Mouse (Mus musculus) layer of hippocampus, adult 18-20 months (tissue): ENCODE data around the gene Alb. TPM values are rescaled to one million over a fixed set of nuclear protein-coding genes. Genes with fewer than 3 reads are reported as not detected.

ENCODE experiments used
- DNase-seq, 2 experiments: peaks; one replicate each; pipeline ENCODE4 v3.0.0; 2022; ENCODE audit warnings: low spot score in 2 of 2
- long read RNA-seq: library from polyadenylated mRNA; stranded (forward); transcript quantifications from one replicate; pipeline ENCODE4 v2.0.0, GENCODE M21; 2021
- total RNA-seq, 2 experiments: library from RNA; stranded (reverse); gene quantifications; 2 replicates each; pipeline ENCODE4 v1.2.3; 2021

Gene Alb
- not detected for total RNA-seq
- long read RNA-seq: 0 reads

DNA sequence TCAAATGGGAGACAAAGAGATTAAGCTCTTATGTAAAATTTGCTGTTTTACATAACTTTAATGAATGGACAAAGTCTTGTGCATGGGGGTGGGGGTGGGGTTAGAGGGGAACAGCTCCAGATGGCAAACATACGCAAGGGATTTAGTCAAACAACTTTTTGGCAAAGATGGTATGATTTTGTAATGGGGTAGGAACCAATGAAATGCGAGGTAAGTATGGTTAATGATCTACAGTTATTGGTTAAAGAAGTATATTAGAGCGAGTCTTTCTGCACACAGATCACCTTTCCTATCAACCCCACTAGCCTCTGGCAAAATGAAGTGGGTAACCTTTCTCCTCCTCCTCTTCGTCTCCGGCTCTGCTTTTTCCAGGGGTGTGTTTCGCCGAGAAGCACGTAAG is at the start of gene Alb:
Gene Alb, plus strand, starts transcription at position 279 of the 400 bp plus-strand sequence.
- no peak for DNase-seq

DNA sequence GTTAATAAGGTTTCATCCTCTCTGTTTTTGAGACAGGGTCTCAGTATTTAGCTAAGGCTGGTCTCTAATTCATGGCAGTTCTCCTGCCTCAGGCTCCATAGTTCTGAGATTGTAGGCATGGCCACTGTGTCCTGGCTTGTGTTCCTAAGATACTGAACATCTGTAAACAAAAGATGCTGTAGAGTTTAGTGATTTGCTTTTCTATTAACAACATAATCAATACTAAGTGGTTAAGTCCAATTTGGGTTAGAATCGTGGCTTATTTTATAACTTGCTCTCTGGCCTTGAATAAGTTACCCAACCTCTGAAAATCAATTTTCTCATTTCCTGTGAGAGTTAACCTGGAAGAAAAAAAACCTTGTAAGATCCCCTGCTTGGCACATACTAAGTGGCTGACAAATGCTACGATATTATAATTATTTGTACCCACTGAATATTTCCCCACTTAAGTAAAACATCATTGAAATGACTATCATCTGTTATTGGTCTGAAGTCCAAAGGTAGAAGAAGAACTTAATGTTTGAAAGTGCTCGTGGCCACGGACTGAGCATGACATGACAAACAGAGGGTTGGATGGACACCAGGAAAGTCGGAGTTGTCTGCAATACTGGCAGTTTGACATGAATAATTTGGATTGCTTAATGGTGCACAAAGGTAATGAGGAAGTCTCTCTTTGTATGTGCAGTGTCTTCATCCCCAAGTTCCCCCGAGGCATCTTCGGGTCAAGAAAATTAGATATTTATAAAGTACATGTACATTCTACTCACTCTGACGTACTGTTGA is 46.4 kb upstream of the Alb start:
- DNase-seq: no peak

DNA sequence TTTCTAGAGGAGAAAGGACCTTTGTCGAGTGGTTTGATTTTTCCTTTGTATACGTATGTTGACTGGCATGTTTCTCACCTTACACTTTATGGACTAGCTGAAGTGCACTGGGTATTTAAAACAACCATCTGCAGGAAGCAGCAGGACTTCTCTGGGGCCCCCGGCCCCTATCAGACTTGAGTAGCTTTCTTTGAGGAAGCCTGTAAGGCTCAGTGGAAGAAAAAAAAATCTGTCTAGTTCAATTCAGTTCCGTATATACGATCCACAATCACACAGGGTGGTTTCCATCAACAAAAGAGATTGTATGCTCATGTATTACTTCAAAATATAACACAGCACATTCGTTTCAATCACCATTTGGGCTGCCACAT is 45.8 kb upstream of the Alb start:
- DNase-seq: no peak

DNA sequence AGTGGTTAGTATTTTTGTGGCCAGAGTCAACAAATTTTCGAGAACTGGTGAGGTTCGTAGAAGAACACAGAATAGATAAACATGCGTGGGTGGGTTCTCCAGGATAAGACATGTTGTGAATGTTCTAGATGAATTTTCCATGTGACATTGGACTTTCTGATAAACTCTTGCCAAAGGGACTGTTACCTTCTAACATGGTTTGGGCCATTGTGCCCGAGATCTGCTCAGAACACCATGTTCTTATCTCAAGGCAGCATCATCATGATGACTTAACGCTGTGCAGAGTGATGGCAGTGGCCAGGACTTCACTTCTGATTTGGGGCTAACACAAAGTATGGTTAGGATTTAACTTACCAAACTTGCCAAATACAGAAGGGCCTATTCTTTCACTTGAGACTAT is 36.1 kb upstream of the Alb start:
- no peak for DNase-seq

DNA sequence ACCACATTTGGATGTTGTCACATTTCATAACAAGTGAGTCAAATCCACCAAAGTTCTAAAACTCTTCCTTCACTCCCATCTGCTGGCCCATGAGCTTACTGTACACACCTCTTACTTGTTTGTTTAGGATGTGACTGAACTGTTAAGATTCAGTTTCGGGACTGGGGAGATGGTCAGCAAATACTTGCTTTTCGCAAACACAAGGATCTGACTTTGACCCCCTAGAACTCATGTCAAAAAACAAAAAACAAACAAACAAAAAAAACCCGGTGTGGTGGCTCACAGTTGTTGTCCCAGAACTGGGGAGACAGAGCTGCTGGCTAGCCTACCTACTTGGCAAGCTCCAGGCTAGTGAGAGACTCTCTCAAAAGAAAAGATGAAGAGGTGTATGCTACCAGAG is 35.5 kb upstream of the Alb start:
- DNase-seq: no peak

DNA sequence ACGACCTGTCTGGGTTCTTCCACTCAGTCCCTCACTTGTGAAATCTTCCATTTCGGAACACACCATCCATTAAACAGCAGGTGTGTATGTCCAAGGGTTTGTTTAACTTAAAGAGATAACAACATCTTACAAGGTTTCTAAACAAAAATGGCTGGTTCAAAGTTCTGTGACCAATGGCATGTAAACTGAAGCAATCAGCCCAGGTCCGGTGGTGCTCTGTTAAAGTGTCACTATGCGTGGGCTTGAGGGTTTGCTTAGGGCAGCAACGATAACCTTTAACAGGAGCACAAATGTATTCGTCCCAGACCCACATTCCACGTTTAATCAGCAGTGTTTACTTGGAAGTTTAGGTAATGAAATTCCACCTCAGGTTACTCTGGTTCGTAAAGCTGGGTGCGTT is 29.6 kb upstream of the Alb start:
- DNase-seq: no peak

DNA sequence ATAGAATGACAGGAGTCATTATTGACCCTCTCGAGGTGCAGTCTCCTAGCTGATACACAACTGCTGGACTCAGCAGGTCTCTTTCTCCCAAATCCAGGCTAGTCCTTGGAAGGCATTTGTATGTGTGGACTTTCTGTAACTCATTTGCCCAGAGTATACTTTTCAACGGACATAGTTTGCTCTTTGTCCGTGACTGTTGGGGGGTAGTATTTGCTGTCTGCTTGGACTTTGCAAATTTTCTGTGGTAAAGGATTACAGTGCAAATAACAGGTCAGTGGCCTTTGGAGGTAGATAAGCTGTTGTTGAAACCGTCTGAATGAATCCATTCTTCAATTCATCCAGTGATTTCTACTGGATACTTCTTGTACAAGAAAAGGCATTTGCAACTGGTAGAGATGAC is 21.5 kb upstream of the Alb start:
- no peak for DNase-seq

DNA sequence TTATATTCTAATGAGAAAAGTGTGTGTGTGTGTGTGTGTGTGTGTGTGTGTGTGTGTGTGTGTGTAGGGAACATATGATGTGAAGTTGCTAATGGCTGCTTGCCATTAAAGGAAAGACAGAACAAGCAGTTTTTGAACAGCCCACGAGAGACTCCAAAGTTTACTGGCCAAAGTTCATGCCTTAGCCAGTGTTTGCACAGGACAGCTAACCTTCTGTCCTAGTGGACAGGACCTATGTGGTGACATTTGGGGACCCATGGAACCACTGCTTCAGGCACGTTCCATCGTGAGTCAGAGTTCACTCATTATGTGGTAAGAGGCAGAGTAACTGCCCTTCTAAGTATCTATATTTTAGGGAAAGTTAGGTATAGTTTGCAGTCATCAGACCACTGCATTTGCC is 13.1 kb upstream of the Alb start:
- no peak for DNase-seq

DNA sequence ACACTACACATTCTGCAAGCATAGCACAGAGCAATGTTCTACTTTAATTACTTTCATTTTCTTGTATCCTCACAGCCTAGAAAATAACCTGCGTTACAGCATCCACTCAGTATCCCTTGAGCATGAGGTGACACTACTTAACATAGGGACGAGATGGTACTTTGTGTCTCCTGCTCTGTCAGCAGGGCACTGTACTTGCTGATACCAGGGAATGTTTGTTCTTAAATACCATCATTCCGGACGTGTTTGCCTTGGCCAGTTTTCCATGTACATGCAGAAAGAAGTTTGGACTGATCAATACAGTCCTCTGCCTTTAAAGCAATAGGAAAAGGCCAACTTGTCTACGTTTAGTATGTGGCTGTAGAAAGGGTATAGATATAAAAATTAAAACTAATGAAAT is 10.7 kb upstream of the Alb start:
- no peak for DNase-seq

DNA sequence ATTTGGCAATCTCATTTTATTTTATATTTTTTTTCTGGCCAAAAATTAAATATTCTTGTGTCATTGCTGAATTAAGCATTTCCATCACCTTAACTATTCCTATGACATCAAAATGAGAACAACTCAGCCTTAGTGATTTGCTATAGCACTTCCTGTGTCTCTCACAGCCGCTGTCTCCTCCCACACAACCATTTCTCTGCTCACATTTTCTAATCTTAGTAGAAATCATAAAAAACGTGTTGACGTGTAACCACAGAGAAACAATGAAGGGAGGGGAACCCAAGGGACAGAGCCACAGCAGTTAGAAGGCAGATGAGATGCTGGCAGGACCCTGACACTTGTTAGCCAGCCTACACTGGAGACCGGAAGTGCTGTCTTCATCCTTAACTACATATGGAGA is 8.0 kb upstream of the Alb start:
- DNase-seq: peak in 1 of 2 experiments; percentile 3

DNA sequence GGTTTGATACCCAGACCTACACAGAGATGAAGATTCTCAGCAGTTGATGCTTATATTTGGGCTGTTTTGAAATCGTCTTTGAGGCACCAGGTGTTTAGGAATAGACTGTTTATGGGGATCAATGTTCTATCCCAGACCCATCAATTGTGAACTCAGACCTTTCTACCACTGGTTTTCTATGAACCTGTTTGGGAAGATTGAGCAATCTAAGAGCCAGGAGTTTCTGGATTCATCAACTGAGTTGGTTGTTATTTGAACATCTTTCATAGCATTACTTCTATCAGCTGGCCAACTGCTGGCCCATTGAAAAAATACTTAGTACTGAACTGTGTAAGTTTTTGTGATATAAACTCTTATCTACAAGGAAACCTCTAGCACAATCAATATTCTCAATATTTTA is 3.5 kb upstream of the Alb start:
- DNase-seq: no peak

DNA sequence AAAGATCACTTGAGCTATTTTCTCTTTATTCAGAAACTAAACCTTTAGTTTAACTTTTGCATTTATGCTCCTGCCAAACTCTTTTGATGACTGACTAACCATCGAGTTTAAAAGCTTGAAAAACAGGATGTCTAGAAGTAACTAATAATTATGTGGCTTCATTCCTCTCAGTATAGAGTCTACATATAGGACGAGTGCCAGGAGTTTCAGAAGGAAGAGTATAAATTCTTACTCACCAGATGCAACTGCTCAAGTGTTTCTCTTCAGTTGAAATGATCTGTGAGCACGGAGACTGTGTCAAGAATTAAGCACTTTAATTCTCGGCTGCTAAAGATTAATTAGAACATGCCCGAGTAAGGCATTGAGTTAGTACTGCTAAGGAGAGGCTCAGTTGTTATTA is 2.0 kb upstream of the Alb start:
- no peak for DNase-seq

DNA sequence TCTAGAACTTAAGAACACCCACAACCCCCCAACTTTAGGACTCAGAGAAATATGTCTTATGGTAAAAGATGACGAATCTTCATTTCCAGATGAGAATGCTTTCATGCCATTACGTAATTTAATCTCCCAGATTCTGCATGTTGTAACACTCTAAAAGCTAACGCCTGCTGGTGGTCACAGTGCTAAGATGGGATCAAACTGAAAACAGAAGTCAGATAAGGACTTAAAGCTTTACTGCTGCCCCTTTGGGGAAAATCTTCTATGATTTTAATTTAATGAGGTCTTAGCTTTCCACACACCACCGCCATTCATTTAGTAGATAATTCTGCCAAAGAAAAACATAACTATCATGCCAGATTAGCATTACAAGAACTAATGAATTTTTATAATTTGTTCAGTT is 6.1 kb downstream of the Alb start:
- DNase-seq: no peak

DNA sequence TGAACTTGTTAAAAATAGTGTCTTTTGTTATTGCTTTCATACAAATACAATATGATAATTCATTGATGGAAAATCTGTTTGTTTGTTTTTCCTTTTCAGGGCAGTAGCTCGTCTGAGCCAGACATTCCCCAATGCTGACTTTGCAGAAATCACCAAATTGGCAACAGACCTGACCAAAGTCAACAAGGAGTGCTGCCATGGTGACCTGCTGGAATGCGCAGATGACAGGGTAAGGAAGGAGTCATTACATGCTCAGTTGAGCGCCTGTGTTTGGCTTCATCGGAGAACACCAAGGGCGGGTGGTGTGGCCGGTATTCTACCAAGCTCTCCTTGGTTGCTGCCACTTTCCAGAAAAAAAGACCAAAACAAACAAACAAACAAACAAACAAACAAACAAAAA is 6.5 kb downstream of the Alb start:
- no peak for DNase-seq

DNA sequence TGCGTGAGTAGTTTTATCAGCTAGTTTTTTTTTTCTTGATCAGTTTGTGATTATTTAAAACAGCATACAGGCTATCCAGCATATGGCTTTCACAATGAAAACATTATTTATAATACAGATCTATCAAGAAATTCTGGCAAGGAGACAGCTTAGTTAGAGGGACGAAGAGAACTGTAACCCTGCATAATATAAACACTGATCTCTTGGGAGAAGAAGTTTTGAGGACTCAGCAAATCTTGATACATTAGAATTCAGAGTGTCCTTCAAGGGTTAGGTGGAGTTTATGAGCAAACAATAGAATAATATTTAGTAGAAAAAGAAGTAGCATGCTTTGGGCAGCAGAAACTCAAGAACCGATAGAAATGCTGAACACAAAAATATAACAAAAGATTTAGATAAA is 10.1 kb downstream of the Alb start:
- no peak for DNase-seq

DNA sequence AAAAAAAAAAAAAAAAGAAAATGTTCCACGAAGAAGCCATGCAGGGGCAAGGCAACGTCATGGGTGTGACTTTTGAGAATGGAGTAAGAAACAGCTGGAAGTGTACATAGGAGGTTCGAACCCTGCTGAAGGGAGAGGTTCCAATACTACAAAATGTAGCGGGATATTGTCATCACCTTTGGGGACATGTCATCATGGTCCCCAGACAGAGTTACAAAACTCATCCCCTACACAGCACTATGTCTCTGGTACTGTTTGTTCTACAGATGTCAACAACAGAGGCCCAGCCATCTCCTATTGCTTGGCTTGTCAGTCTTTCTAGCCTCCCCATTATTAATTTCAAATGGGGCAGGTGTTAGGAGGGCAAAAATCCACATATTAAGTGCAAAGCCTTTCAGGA is 13.2 kb downstream of the Alb start:
- DNase-seq: no peak

DNA sequence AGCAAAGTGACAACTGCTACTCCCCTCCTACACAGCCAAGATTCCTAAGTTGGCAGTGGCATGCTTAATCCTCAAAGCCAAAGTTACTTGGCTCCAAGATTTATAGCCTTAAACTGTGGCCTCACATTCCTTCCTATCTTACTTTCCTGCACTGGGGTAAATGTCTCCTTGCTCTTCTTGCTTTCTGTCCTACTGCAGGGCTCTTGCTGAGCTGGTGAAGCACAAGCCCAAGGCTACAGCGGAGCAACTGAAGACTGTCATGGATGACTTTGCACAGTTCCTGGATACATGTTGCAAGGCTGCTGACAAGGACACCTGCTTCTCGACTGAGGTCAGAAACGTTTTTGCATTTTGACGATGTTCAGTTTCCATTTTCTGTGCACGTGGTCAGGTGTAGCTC is 13.7 kb downstream of the Alb start:
- no peak for DNase-seq

DNA sequence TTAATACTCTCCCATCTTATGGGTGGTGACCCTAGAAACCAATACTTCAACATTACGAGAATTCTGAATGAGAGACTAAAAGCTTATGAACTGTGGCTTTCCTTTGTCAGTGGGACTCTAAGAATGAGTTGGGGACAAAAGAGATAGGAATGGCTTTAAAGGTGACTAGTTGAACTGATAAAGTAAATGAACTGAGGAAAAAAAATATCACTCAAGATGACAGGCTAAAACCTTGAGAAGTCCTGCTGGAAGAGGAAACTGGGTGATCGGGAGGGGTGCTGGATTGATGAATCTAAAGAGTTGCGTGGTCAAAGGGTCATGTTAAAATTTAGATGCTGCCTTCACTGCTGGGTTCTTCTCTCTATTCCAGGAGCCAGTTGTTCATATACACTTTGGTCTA is 16.0 kb downstream of the Alb start:
- DNase-seq: no peak

DNA sequence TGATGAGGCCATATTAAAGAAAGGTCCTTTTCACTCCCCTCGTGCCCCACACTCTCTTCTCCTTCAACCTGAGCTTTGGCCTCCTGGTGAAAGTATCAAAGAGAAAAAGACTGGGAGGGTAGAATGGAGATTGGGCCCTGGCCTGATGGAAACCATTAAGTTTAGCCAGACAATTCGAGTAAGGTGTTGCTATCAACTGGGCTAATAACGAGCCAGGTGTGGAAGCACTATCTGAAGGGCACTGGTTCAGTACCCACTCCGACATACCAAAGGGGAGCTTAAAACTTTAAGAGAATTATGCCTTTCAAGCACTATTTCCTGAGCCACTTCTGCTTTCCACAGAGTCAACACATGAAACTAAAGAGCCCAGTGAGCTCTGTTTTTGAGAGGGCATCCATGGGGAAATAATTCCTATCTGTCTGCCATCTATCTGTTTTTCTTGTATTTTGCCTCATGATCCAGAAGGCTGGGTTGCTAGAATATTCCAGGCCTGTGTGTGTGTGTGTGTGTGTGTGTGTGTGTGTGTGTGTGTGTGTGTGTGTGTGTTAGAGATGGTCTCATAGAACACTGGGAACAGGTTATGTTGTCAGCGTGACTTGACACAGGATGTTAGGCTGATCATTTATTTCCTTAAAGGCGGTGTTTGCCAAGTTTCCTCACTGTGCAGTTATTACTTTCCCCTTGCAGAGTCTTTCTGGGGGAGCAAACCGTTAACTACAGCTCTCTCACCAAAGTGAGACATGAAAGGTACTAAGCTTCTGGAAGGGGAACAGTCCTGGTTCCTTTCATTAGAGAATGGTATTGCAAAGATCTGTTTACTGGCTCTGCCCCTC is 16.8 kb downstream of the Alb start:
- no peak for DNase-seq

DNA sequence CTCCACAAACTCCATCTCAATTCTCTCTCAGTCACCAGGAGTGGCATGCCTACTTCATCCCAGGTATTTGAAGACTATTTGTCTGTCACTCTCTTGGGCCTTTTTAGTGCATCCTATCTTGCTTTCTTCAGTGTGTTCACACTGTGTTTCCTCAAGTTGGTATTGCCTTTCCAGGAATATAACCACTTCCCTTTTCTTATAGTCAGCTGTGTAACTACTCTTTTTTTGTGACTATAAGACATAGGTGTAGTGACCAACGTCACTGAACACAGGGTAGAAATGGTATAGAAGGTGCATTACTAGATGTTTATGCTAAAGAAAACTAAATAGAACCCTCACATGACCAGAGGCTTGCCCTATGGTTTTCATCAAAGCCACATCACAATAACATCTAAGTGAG is 18.2 kb downstream of the Alb start:
- DNase-seq: no peak

DNA sequence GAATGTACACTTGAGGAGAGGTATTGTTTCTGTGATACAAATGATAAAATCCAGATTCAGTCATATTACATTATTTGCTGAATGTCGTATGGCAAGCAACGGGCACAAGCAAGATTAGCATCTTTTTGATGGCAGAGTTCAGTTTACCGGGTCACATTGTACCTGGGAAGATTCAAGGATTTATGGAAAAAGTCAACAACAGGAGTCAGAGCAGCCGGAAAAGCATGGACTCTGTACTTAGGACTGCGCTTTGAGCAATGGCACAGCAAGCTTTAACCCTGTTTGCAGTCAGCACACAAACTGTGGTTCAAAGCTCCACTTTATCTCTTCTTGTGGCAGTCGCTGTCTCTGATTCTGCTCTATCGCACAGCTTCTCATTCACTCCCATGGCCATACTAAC is 24.9 kb downstream of the Alb start:
- no peak for DNase-seq

DNA sequence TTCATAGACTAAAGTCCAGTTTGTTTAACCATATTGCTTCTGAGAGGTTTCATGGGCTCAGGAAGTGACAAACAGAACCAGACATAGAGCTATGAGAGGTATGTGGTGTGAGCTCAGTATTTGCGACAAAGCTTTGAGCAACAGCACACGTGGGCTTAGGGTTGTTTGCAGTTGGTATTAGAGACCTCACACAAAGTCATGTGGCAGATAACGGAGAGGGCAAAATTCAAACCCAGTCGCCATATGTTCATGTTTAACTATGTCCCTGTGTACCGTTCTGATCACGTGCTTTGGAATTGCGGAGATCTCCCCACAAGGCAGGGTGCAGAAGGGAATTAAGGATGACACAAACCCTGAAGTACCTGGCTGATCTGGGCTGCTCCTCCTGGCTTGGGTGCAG is 27.6 kb downstream of the Alb start:
- DNase-seq: no peak

DNA sequence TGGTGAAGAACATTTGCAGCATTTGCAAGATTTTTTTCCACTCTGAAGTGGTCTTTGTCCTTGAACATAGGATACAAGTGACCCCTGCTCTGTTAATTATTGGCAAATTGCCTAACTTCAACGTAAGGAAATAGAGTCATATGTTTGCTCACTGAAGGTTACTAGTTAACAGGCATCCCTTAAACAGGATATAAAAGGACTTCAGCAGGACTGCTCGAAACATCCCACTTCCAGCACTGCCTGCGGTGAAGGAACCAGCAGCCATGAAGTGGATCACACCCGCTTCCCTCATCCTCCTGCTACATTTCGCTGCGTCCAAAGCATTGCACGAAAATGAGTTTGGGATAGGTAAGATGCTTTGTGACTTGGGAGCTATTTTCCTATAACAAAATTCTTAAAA is 29.8 kb downstream of the Alb start, which contains the start of gene Afp:
Gene Afp, plus strand, starts transcription at position 220 of the 400 bp plus-strand sequence.
- DNase-seq: no peak
